Mouse (Mus musculus) cerebellum, adult 8-10 months (tissue): ENCODE measurements around the gene Mymx.
A peak's percentile ranks its signal among the peaks of the same experiment; 100 is the strongest.

Experiments
- DNase-seq: peaks from one replicate; pipeline ENCODE4 v3.0.0; 2022

Mymx gene

GRCm38 (mm10) chr17:45608396-45608795, 6.5 kb upstream of the Mymx start:
- no peak for DNase-seq

GRCm38 (mm10) chr17:45606992-45607879, 5.3 kb upstream of the Mymx start:
- no peak for DNase-seq

GRCm38 (mm10) chr17:45602984-45603383, 1.1 kb upstream of the Mymx start:
- DNase-seq, result no peak

DNA sequence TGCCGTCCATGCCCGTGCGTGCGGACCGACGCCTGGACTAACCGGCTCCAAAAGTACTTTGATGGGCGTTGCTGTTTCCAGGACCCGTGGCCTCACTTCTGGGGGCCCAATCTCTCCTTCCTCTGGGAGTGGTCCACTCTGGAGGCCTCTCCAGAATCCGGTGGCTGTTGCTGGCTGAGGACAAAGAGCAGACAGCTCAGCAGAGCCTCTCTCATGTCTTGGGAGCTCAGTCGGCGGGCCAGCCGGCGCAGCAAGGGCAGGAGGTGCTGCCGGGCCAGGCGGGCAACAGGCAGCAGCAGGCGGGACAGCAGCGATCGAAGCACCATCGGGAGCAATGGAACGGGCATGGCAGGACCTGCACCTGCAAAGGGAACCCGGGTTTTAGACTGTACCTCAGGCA, 577 bp downstream of the Mymx start:
- no peak for DNase-seq

DNA sequence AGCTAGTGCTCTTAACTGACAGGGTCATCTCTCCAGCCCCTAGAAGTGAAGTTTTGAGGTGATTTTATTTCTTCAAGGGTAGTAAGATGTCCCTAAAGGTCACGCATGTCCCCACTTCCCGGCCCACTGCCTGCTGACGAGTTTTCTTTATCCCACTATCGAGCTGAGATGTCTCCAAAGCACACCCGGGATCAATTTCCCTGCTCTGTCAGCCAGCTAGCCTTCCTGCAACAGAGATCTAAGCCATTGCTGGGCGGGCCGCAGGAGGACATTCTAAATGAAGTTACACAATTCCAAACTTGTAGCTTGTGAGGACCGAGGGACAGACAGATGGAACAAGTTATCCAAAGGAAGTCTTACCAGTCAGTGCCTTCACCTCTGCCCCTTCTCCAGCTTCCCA, 1.6 kb downstream of the Mymx start:
- DNase-seq, result no peak

- DNase-seq, result peak; percentile 31
Measured at GRCm38 (mm10) chr17:45599446-45600242, 2.3 kb downstream of the Mymx start, which contains the start of gene Slc29a1. Gene Slc29a1 (minus strand): TSS chr17:45599606.

DNA sequence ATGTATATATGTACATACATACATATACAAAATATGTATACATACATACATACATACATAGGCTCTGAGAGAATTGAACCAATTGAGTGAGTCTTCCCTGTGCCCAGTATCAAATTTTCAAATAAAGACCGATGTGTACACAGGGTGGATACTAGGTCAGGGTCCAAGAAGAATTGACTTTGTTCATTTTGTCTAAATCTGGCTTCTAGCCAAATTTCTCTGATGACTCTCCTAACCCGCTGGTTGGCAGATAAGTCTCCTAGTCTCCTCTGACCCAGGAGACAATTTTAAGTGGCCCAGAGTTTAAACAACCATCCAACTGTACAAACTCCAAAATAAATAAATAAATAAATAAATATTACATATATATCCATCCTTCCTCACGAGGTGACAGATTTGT, 3.0 kb downstream of the Mymx start:
- DNase-seq, result no peak

DNA sequence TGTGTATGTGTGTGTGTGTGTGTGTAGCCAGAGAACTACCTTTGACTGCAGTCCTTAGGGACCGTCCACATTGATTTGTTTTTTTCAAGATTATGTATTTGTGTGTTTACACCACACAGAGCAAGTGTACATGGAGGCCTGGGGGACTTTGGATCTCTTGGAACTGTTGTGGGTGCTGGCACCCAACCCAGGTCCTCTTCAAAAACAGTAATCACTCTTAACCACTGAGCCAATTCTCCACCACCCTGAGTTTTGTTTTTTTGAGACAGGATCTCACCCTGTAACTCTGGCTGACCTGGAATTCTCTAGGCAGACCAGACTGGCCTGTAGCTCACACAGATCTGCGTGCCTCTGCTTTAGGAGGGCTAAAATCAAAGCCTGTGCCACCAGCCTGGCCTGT, 3.5 kb downstream of the Mymx start:
- DNase-seq, result peak; percentile 11

DNA sequence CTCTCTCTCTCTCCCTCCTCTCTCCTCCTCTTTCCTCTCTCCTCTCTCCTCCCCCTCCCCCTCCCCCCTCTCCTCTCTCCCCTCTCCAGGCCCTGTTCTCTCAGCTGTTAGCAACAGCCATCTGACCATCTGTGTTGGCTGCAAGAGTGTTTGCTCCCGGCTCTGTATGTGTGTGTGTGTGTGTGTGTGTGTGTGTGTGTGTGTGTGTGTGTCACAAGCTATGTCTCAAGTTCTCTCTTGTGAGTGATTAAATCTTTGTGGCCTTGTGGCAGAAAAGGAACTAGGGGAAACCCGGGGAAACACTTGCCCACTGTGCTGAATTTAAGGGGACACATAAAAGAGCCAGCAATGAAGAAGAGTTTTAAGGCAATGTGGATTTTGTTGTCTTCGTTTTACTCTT, 4.1 kb downstream of the Mymx start:
- peak; percentile 26 for DNase-seq

DNA sequence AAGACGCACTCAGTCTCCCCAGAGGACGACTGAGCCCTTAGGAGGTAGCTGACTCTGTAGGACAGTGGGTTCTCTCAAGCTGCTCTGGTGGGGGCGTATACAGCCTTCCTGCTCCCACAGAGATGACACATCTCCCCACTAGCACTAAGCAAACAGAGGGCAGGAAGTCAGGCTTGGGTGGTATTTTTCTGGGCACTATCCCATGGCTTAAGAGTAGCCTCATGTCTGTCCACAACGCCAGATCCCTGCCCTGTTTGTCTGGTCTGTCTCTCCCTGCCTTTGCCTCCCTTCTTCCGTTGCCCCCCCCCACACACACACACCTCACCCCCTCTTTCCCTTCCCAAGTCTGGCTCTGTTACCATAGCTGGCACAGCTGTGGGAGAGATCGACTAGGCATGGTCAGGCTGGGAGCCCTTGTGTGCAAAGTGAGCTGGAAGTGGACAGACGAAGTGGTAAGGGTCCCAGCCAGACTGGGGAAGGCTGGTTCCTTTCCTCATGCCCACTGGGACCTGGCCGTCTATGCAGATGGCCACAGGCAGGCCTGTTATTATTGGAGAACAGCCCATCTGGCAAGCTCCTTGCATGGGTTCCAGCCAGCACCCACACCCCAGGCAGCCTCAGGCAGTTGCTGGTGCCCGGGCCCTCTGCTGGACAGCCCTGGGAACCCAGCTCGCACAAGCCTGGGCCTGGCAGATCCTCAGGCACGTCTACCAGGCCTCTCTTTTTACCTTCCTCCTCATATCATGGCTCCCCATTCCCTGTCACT, 5.1 kb downstream of the Mymx start:
- peak; percentile 68 for DNase-seq

- no peak for DNase-seq
Measured at GRCm38 (mm10) chr17:45595736-45596390, 6.0 kb downstream of the Mymx start.

DNA sequence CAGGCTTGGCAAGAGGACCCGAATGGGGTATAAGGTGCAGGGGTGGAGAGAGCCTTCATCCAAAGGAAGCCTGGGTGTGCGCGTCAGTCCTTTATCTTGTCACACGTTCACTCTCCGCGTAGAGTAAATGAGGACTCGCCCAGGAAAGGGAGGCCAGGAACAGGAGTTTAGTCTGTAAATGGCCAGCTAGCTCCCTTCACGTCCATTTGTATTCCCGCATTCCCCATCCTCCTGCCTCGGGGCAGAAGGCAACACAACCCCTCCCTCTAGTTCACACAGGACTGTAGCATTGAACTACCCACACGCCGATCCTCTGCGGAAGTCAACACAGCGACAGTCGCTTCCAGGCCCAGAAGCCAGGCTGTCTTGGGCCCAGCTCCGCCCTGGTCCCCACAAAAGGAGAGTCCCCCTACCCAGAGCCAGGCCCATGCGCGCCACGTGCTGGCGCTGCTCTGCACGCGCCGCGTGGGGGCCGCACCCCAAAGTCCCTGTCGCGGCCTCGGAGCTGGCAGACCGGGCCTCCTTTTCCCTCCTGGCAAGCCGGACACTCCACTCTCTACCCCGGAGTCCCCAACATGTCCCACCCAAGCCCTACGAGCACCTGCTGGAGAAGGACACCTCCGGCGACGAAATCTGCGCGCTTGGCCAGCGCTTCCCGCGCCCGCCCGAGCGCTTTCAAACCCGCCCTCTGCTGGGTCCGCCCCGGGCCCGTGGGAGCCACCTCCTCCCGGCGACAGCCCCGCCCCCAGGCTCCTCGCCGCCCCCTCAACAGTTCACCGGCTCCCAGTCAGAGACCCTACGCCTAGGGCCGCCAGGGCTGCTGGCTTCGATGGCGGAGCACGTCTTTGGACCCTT, 6.8 kb downstream of the Mymx start:
- peak; percentile 76 for DNase-seq

DNA sequence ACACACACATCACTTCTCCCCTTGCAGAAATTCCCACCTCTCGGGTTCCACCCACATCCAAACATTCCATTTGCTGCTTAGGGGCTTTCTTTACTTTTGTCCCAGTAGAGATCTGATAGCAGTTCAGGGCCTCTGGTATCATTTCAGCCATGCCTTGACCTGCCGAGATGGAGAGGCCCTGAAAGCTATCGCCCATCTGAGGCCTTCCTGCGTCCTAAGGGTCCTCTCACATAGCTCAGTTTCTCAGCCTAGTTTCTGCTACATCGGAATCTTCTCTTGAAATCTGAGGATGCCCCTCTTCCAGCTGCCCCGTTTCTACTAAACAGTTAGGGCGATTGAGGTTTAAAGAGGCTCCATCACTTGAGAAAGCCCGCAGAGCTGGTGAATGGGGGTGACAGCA, 7.7 kb downstream of the Mymx start:
- DNase-seq, result no peak

- peak; percentile 37 for DNase-seq
Measured at GRCm38 (mm10) chr17:45593479-45593878, 8.4 kb downstream of the Mymx start.

DNA sequence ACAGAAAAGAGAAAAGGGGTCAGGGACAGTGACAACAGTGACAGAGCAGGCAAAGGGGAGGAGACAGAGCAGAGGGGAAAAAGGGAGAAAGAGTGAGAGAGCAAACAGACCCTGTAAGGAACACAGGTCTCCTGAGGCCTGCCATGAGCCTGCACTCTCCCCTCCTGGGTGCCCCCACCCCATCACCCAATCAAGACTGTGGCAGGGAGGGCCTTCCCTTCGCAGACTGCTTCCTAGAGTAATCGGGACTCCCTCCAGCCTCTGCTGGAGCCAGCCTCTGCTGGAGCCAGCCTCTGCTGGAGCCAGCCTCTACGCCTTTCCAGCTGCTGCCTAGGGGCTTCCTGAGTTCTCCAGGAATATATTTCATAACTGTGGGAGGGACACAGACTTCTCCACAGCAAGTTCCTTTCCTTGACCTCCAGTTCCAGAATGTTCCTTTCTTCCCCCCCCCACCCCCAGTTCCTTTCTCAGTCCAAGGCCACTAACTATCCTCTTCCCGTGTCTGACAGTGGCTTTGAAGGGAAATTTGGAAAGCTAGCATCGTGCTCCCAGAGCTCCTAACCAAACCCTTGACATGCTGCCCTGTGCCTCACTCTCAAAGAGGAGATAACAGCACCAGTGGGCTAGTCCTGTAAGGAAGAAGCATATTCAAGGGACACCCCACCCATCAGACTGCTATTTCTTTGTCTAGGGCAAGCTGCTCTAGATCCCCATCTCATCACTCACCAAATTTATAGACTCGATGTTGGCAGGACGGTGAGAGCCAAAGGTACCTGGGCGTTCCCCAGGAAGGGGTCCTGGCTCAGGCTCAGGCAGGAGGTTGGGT, 9.1 kb downstream of the Mymx start:
- peak; percentile 43 for DNase-seq

GRCm38 (mm10) chr17:45591701-45592605, 9.9 kb downstream of the Mymx start:
- peak; percentile 46 for DNase-seq

DNA sequence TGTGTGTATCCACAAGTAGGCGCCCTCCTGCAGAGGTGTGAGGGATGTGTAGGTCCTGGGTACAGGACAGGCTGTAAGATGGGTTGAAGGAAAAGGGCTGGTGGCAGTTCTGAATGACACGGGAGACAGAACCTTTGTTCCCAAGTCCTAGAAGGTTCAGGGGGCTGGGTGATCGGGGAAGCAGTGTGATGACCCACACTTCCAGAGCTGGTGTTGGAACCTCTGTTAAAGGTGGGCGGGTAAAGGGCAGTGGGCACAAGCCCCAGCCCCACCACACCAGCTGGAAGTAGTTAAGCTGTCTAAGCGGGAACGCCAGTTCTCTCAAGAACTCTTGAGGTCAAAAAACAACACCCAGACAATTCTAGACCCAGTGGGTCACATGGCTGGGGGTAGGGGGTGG, 11.5 kb downstream of the Mymx start:
- DNase-seq, result peak; percentile 8

DNA sequence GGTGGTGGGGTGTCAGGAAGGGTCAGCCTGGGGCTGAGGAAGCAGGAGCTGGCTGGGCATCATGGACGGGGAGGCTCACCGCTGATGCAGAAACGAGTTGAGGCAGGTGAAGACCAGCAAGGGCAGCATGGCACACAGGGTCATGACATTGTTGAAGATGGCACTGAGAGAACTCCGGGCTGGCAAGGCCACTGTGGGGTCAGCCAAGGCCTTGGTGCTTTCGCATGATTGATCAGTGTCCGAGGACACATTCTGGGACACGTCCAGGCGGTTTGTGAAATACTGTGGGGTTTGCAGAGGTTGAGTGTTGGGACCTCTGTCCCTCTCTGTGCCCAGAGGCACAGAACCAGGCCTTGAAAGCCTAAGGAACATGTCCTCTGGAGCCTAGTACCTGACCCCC, 12.1 kb downstream of the Mymx start:
- peak; percentile 19 for DNase-seq

GRCm38 (mm10) chr17:45589236-45589635, 12.7 kb downstream of the Mymx start:
- peak; percentile 49 for DNase-seq

GRCm38 (mm10) chr17:45588370-45588769, 13.5 kb downstream of the Mymx start:
- DNase-seq, result peak; percentile 5
